Mouse (Mus musculus): ENCODE data around the gene Klk13. TPM values are rescaled to one million over a fixed set of nuclear protein-coding genes. Genes with fewer than 3 reads are reported as not detected.

Klk13 gene
- polyA plus RNA-seq, 1 experiment from 2014 or later, result 1.2 TPM

DNA sequence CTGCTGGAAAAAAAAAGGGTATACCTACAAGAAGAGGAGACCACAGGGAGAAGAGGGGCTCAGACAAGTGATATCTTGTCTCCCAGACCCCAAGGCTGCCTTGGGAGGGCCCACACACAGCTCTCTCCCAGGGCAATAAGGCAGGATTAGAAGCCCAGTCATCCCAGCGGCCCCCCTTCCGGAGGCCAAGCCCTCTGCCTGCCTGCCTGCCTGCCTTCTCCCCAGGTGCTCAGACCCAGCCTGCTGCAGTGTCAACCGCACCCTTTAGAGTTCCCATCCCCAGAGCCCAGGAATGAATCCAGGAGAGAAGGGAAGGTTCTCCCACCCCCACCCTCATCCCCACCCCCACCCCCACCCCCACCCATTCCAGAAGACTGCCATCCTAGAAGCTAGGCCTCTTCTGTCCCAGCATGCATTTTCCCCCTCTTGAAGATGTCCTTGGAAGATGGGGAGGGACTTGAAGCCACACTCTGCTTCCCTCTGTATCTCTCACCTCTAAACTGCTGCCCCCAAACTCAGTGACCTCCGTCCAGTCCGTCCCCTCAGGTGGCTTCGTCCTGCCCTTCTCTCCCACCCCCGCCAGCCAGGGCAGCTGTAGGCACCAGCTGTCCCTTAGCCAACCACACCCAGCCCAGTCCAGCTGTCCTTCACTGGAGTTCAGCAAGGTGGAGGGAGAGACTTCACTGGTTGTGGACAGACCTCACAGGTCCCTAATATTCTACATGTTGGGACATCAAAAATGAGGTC, 63.1 kb downstream of the Klk13 start:
- H3K27me3 ChIP-seq (replicated peaks; ENCODE audit: control insufficient read depth, insufficient read depth, low read length), result no peaks in the 10 kb centered on the region
- H3K9me3 ChIP-seq (ENCODE audit: control insufficient read depth, low read length), result no peaks in the 10 kb centered on the region
- 56% methylated on average over 6 of the region's 7 CpGs for WGBS
- H3K27ac ChIP-seq (ENCODE audit: low read depth), result no peak overlapping the region
- H3K4me1 ChIP-seq (replicated peaks; ENCODE audit: control insufficient read depth, insufficient read depth, low read length), result no peaks in the 10 kb centered on the region
- ATAC-seq (replicated peaks; ENCODE audit: low FRiP score, low TSS enrichment, low read depth) (no peak), DNase-seq (ENCODE audit: low spot score) (peak; percentile 50)
- no peak overlapping the region for H3K4me3 ChIP-seq (ENCODE audit: low read depth, low read length)
- H3K4me2 ChIP-seq (ENCODE audit: low read length), result no peak overlapping the region
- H3K9ac ChIP-seq (ENCODE audit: low read length), result no peak overlapping the region
- H3K36me3 ChIP-seq (ENCODE audit: control insufficient read depth, insufficient read depth, low read length), result no peaks in the 10 kb centered on the region

DNA sequence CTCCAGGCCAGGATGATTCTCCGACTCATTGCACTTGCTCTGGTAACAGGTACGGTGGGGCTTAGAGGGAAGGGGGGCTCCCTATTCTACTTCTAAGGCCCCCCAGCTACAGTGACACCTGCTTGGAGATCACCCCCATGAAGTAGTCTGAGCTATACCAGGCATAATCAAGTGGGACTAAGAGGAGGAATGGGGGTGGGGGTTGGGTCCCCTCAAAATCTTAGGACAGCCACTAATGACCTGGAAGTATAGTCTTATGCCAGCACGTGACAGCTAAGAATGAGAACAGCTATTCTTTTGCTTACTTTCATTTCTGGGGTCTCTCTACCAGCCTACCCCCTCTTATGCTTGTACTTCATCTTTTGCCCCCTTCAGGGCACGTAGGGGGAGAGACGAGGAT, 64.1 kb downstream of the Klk13 start:
- WGBS, result 82% methylated on average over 5 of the region's 5 CpGs
- Histone ChIP-seq H3K4me1 (replicated peaks; ENCODE audit: control insufficient read depth, insufficient read depth, low read length) (no peaks in the 10 kb centered on the region), H3K27ac (ENCODE audit: low read depth) (no peak overlapping the region), H3K9me3 (ENCODE audit: control insufficient read depth, low read length) (no peaks in the 10 kb centered on the region), H3K9ac (ENCODE audit: low read length) (no peak overlapping the region), H3K4me2 (ENCODE audit: low read length) (no peak overlapping the region), H3K27me3 (replicated peaks; ENCODE audit: control insufficient read depth, insufficient read depth, low read length) (no peaks in the 10 kb centered on the region), H3K4me3 (ENCODE audit: low read depth, low read length) (no peak overlapping the region), H3K36me3 (ENCODE audit: control insufficient read depth, insufficient read depth, low read length) (no peaks in the 10 kb centered on the region)
- ATAC-seq (replicated peaks; ENCODE audit: low FRiP score, low TSS enrichment, low read depth) (no peak), DNase-seq (ENCODE audit: low spot score) (peak; percentile 18)

Other genes with a start within 250 kb of the Klk13 start
- 4.2 and 5.6 TPM in 2 replicates for gene Vsig10l, start 249.4 kb upstream of the Klk13 start, polyA plus RNA-seq (2014; fragmentation: Nextera tagmentation; extraction: Ambion mirVana)
- 0.67 and 0.72 TPM in 2 replicates for gene Iglon5, start 222.5 kb upstream of the Klk13 start, polyA plus RNA-seq (2014; fragmentation: Nextera tagmentation; extraction: Ambion mirVana)
- not detected in 2 replicates for gene 4931406B18Rik, start 206.6 kb upstream of the Klk13 start, polyA plus RNA-seq (2014; fragmentation: Nextera tagmentation; extraction: Ambion mirVana)
- gene Cd33, start 168.1 kb upstream of the Klk13 start, polyA plus RNA-seq (2014; fragmentation: Nextera tagmentation; extraction: Ambion mirVana), result 1.7 and 2.0 TPM in 2 replicates
- 3.4 and 3.8 TPM in 2 replicates for gene Zfp658, start 150.3 kb upstream of the Klk13 start, polyA plus RNA-seq (2014; fragmentation: Nextera tagmentation; extraction: Ambion mirVana)
- 12.4 TPM in 2 replicates for gene Zfp719, start 133.0 kb upstream of the Klk13 start, polyA plus RNA-seq (2014; fragmentation: Nextera tagmentation; extraction: Ambion mirVana)
- not detected in 2 replicates for gene Zfp819, start 105.4 kb upstream of the Klk13 start, polyA plus RNA-seq (2014; fragmentation: Nextera tagmentation; extraction: Ambion mirVana)
- 2.3 and 3.5 TPM in 2 replicates for gene Ceacam18, start 77.9 kb upstream of the Klk13 start, polyA plus RNA-seq (2014; fragmentation: Nextera tagmentation; extraction: Ambion mirVana)
- gene Siglece, start 52.4 kb upstream of the Klk13 start, polyA plus RNA-seq (2014; fragmentation: Nextera tagmentation; extraction: Ambion mirVana), result 1.2 and 1.7 TPM in 2 replicates
- 9.4 and 9.8 TPM in 2 replicates for gene Ctu1, start 40.6 kb upstream of the Klk13 start, polyA plus RNA-seq (2014; fragmentation: Nextera tagmentation; extraction: Ambion mirVana)
- 0.26 and 0.39 TPM in 2 replicates for gene Klk14, start 22.1 kb upstream of the Klk13 start, polyA plus RNA-seq (2014; fragmentation: Nextera tagmentation; extraction: Ambion mirVana)
- not detected in 2 replicates for gene Klk12, start 56.3 kb downstream of the Klk13 start, polyA plus RNA-seq (2014; fragmentation: Nextera tagmentation; extraction: Ambion mirVana)
- gene Klk11, start 62.0 kb downstream of the Klk13 start, polyA plus RNA-seq (2014; fragmentation: Nextera tagmentation; extraction: Ambion mirVana), result not detected in 2 replicates
- gene Klk10, start 68.5 kb downstream of the Klk13 start, polyA plus RNA-seq (2014; fragmentation: Nextera tagmentation; extraction: Ambion mirVana), result 1.1 and 1.4 TPM in 2 replicates
- not detected in 2 replicates for gene Klk9, start 79.3 kb downstream of the Klk13 start, polyA plus RNA-seq (2014; fragmentation: Nextera tagmentation; extraction: Ambion mirVana)
- 26.7 and 29.9 TPM in 2 replicates for gene Klk8, start 85.0 kb downstream of the Klk13 start, polyA plus RNA-seq (2014; fragmentation: Nextera tagmentation; extraction: Ambion mirVana)
- 0.12 TPM in 1 of 2 replicates, not detected in the other for gene Klk7, start 98.7 kb downstream of the Klk13 start, polyA plus RNA-seq (2014; fragmentation: Nextera tagmentation; extraction: Ambion mirVana)
- gene Klk6, start 111.9 kb downstream of the Klk13 start, polyA plus RNA-seq (2014; fragmentation: Nextera tagmentation; extraction: Ambion mirVana), result 0.16 TPM in 1 of 2 replicates, not detected in the other
- not detected in 2 replicates for gene Klk5, start 129.4 kb downstream of the Klk13 start, polyA plus RNA-seq (2014; fragmentation: Nextera tagmentation; extraction: Ambion mirVana)
- gene Klk4, start 168.6 kb downstream of the Klk13 start, polyA plus RNA-seq (2014; fragmentation: Nextera tagmentation; extraction: Ambion mirVana), result not detected in 2 replicates
- not detected in 2 replicates for gene Klk15, start 221.2 kb downstream of the Klk13 start, polyA plus RNA-seq (2014; fragmentation: Nextera tagmentation; extraction: Ambion mirVana)
- not detected in 2 replicates for gene Klk1b8, start 238.1 kb downstream of the Klk13 start, polyA plus RNA-seq (2014; fragmentation: Nextera tagmentation; extraction: Ambion mirVana)